Mouse (Mus musculus) neural tube, embryonic 12.5 days (tissue): ENCODE data around the gene Cdt1. TPM values are rescaled to one million over a fixed set of nuclear protein-coding genes. Genes with fewer than 3 reads are reported as not detected.
"Not testable (repeated sequence)": the region's sequence is repeated elsewhere in the genome, so short reads cannot be mapped to it uniquely, and the experiment has no call there.

Experiments
- ATAC-seq: fragments of 200-750 bp; cut with Nextera tagmentation; 2 replicates; pipeline ENCODE4 v1.8.0; 2017; ENCODE audit warnings: low read depth, mild to moderate bottlenecking, moderate TSS enrichment, moderate library complexity; ENCODE audit not compliant: low FRiP score
- H3K27ac ChIP-seq: fragments of 300-500 bp; sonication (generic); 2 replicates; pipeline ENCODE4 v1.5.1; 2016
- H3K27me3 ChIP-seq: fragments of 300-500 bp; sonication (generic); replicated peaks from 2 replicates; pipeline ENCODE4 v1.6.1; 2016; ENCODE audit warnings: mild to moderate bottlenecking
- H3K36me3 ChIP-seq: fragments of 300-500 bp; sonication (generic); 2 replicates; pipeline ENCODE4 v1.6.1; 2016; ENCODE audit warnings: mild to moderate bottlenecking
- H3K4me1 ChIP-seq: fragments of 300-500 bp; sonication (generic); 2 replicates; pipeline ENCODE4 v1.6.1; 2016
- H3K4me2 ChIP-seq: fragments of 300-500 bp; sonication (generic); replicated peaks from 2 replicates; pipeline ENCODE4 v1.6.1; 2016; ENCODE audit warnings: mild to moderate bottlenecking
- H3K4me3 ChIP-seq: fragments of 300-500 bp; sonication (generic); 2 replicates; pipeline ENCODE4 v1.5.1; 2016
- H3K9ac ChIP-seq: fragments of 300-500 bp; sonication (generic); 2 replicates; pipeline ENCODE4 v1.6.1; 2016; ENCODE audit warnings: mild to moderate bottlenecking
- H3K9me3 ChIP-seq: fragments of 300-500 bp; sonication (generic); 2 replicates; pipeline ENCODE4 v1.6.1; 2016; ENCODE audit warnings: mild to moderate bottlenecking
- WGBS: fragments of 180-500 bp; shearing (Covaris S2); methylation state at CpG from one replicate; pipeline ENCODE4 v1.1.7; 2016; 5-methylcytosine and 5-hydroxymethylcytosine counted together
- polyA plus RNA-seq: library from polyadenylated mRNA; unstranded; fragments of >200 nt; fragmentation: Nextera tagmentation; extraction: Ambion mirVana; gene quantifications from 2 replicates; pipeline ENCODE4 v1.2.1, GENCODE M21; 2016

Gene Cdt1
- polyA plus RNA-seq, 1 experiment from 2014 or later = 22.8 TPM

GRCm38 (mm10) chr8:122569329-122569728, 1.5 kb downstream of the Cdt1 start:
- peaks cover 38% of the 10 kb centered on the region for H3K36me3 ChIP-seq
- H3K27ac ChIP-seq = no peak overlapping the region
- H3K9ac ChIP-seq = peak overlapping the region; percentile 80
- no peaks in the 10 kb centered on the region for H3K27me3 ChIP-seq
- H3K9me3 ChIP-seq = no peaks in the 10 kb centered on the region
- peaks cover 30% of the 10 kb centered on the region for H3K4me1 ChIP-seq
- 70% methylated on average over 9 of the region's 9 CpGs for WGBS
- ATAC-seq = no peak
- peak overlapping the region; percentile 83 for H3K4me2 ChIP-seq
- H3K4me3 ChIP-seq = peak overlapping the region; percentile 73

DNA sequence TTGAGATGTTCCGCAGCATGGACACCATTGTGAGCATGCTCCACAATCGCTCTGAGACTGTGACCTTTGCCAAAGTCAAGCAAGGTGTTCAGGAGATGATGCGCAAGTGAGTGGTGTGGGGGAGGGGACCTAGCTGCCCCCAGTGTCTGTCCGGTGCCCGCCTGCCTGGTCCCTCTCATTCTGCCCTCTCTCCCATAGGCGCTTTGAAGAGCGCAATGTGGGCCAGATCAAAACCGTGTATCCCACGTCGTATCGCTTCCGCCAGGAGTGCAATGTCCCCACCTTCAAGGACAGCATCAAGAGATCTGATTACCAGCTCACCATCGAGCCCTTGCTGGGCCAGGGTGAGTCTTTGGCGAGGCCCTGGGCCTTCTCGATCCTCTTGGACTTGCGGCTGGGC, 2.2 kb downstream of the Cdt1 start:
- H3K9ac ChIP-seq = no peak overlapping the region
- H3K4me2 ChIP-seq = no peak overlapping the region
- H3K9me3 ChIP-seq = no peaks in the 10 kb centered on the region
- no peaks in the 10 kb centered on the region for H3K27me3 ChIP-seq
- no peak for ATAC-seq
- WGBS = 95% methylated on average over 16 of the region's 16 CpGs
- H3K36me3 ChIP-seq = peaks cover 40% of the 10 kb centered on the region
- H3K4me1 ChIP-seq = peaks cover 36% of the 10 kb centered on the region
- H3K27ac ChIP-seq = no peak overlapping the region
- H3K4me3 ChIP-seq = no peak overlapping the region

DNA sequence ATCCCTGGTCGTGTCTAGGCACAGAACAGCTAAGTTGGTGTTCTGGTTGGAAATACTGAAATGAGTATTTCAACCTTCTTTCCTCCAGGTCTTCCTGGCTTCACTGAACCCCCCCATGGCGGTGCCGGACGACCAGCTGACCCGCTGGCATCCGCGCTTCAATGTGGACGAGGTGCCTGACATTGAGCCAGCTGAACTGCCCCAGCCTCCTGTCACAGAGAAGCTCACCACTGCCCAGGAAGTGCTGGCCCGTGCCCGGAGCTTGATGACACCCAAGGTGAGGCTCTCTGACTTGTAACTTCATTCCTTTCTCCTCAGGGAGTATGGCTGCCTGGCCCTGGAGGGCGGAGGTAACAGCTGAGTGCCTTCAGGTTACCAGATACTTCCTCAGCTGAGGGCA, 3.3 kb downstream of the Cdt1 start:
- Histone ChIP-seq H3K27ac (no peak overlapping the region), H3K9ac (no peak overlapping the region), H3K4me1 (peaks cover 48% of the 10 kb centered on the region), H3K4me2 (no peak overlapping the region), H3K4me3 (no peak overlapping the region), H3K36me3 (peaks cover 40% of the 10 kb centered on the region), H3K9me3 (no peaks in the 10 kb centered on the region), H3K27me3 (no peaks in the 10 kb centered on the region)
- WGBS = 97% methylated on average over 11 of the region's 11 CpGs
- ATAC-seq = no peak

DNA sequence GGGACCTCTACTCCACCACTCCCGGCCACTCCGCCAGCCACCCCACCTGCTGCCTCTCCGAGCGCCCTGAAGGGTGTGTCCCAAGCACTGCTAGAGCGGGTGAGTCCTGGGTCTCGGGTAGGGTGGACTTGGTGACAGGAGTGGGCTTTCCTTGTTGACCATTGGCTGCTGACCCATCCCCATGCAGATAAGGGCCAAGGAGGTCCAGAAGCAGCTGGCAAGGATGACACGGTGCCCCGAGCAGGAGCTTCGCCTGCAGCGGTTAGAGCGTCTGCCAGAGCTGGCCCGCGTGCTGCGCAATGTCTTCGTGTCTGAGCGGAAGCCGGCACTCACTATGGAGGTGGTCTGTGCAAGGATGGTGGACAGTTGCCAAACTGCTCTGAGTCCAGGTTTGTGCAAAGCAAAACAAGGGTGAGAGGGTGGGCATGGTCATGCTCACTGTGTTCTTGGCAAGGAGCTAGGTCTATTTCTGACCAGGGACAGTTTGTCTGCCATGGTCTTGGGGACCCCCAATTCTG, 4.0 kb downstream of the Cdt1 start:
- 95% methylated on average over 17 of the region's 17 CpGs for WGBS
- H3K4me1 ChIP-seq = peaks cover 44% of the 10 kb centered on the region
- H3K36me3 ChIP-seq = peaks cover 40% of the 10 kb centered on the region

GRCm38 (mm10) chr8:122572751-122573150, 4.9 kb downstream of the Cdt1 start:
- Histone ChIP-seq H3K9ac (no peak overlapping the region), H3K4me2 (no peak overlapping the region), H3K4me1 (peaks cover 46% of the 10 kb centered on the region), H3K27me3 (no peaks in the 10 kb centered on the region), H3K36me3 (peaks cover 40% of the 10 kb centered on the region), H3K9me3 (no peaks in the 10 kb centered on the region), H3K27ac (no peak overlapping the region), H3K4me3 (no peak overlapping the region)
- WGBS = 93% methylated on average over 3 of the region's 3 CpGs
- ATAC-seq = no peak

More for the DNA sequence above, 4.0 kb downstream of the Cdt1 start:
- Histone ChIP-seq H3K9ac (no peak overlapping the region), H3K27ac (no peak overlapping the region), H3K27me3 (no peaks in the 10 kb centered on the region), H3K4me2 (no peak overlapping the region), H3K4me3 (no peak overlapping the region), H3K9me3 (no peaks in the 10 kb centered on the region)
- ATAC-seq = no peak

- not testable (repeated sequence) for H3K4me2 ChIP-seq, H3K27ac ChIP-seq, H3K4me3 ChIP-seq, H3K27me3 ChIP-seq, H3K9ac ChIP-seq, H3K9me3 ChIP-seq, ATAC-seq
- WGBS = 26% methylated on average over 4 of the region's 4 CpGs
- H3K36me3 ChIP-seq = peaks cover 40% of the 10 kb centered on the region
- H3K4me1 ChIP-seq = peaks cover 44% of the 10 kb centered on the region
Observed at GRCm38 (mm10) chr8:122573176-122573575, 5.4 kb downstream of the Cdt1 start.

GRCm38 (mm10) chr8:122573577-122573976, 5.8 kb downstream of the Cdt1 start:
- WGBS = 56% methylated on average over 9 of the region's 9 CpGs
- H3K4me2 ChIP-seq = no peak overlapping the region
- no peaks in the 10 kb centered on the region for H3K9me3 ChIP-seq
- no peak overlapping the region for H3K9ac ChIP-seq
- no peak overlapping the region for H3K4me3 ChIP-seq
- H3K27ac ChIP-seq = no peak overlapping the region
- H3K4me1 ChIP-seq = peaks cover 40% of the 10 kb centered on the region
- H3K27me3 ChIP-seq = no peaks in the 10 kb centered on the region
- peaks cover 40% of the 10 kb centered on the region for H3K36me3 ChIP-seq
- ATAC-seq = no peak

DNA sequence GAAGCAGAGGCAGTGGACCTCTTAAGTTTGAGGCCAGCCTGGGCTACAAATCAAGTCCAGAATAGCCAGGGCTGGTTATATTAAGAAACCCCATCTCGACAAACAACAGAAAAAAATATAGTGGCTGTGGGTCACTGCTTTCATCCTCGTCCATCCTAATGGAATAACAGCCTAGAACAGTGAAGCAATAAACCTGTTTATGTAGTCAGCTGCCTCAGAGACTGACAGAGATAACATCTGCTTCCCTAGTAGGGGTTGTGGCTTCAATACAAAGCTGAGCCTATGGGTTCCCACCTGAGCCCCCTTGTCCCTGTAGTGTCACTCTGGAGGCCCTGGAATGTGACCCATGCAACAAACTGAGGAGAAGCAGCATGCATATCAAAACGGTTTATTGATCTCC, 6.4 kb downstream of the Cdt1 start:
- no peaks in the 10 kb centered on the region for H3K27me3 ChIP-seq
- peaks cover 40% of the 10 kb centered on the region for H3K36me3 ChIP-seq
- H3K4me2 ChIP-seq = no peak overlapping the region
- no peak overlapping the region for H3K9ac ChIP-seq
- no peak overlapping the region for H3K4me3 ChIP-seq
- no peak for ATAC-seq
- WGBS = 43% methylated on average over 3 of the region's 3 CpGs
- H3K4me1 ChIP-seq = peaks cover 36% of the 10 kb centered on the region
- no peaks in the 10 kb centered on the region for H3K9me3 ChIP-seq
- H3K27ac ChIP-seq = no peak overlapping the region

DNA sequence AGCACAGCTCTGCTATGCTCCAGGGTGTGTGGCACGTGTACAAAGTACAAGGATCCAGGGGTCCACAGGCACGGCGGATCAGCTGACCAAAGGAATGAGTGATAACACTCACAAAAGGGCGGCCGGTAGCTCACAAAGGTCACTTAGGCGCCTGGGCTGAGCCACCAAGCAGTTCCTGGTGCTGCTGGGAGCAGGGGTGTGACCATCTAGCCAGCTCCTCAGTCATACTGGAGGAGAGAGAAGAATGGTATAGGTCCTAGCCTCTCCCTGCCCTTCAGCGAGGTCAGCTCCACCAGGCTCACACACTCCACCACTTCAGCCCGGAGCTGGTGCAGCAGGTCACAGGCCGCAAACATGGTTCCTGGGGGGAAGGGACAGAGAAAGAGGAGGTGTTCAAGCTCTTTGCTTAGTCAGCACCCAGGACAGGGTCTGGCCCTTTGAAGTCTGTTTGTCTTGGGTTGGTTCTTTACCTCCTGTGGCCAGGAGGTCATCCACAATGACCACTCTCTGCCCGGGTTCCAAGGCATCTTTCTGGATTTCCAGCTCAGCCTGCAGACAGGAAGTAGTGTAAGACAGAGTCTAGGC, 6.9 kb downstream of the Cdt1 start:
- ATAC-seq = no peak
- Histone ChIP-seq H3K4me1 (peaks cover 32% of the 10 kb centered on the region), H3K9ac (0 out of 2 replicates have a peak overlapping the region, but pooled peaks have one; percentile 5), H3K9me3 (no peaks in the 10 kb centered on the region), H3K36me3 (peaks cover 36% of the 10 kb centered on the region), H3K4me3 (no peak overlapping the region), H3K4me2 (peak overlapping the region; percentile 78), H3K27ac (no peak overlapping the region), H3K27me3 (no peaks in the 10 kb centered on the region)
- WGBS = 39% methylated on average over 10 of the region's 10 CpGs

DNA sequence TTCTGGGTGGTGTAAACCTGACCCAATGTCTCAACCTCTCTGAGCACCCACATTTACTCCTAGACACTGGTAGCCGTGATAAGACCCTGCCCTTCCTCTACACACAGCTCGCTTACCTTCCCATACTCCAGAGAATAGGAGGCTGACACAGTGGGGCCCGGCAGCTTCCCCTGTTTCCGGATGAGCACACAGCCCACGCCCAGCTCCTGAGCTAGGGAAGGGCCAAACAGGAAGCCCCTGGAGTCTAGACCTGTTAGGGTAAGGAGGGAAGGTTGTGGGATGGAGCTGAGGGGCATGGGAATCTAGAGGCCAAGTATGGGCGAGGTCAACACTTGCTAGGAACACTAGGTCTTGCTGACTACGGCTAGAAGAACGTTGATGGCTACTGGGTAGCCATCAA, 7.5 kb downstream of the Cdt1 start:
- H3K4me2 ChIP-seq = peak overlapping the region; percentile 78
- H3K27ac ChIP-seq = no peak overlapping the region
- peaks cover 32% of the 10 kb centered on the region for H3K4me1 ChIP-seq
- no peak for ATAC-seq
- H3K9ac ChIP-seq = peak overlapping the region; percentile 74; the same call in 1 of the 2 replicates
- H3K9me3 ChIP-seq = no peaks in the 10 kb centered on the region
- no peak overlapping the region for H3K4me3 ChIP-seq
- H3K27me3 ChIP-seq = no peaks in the 10 kb centered on the region
- WGBS = 82% methylated on average over 8 of the region's 8 CpGs
- H3K36me3 ChIP-seq = peaks cover 30% of the 10 kb centered on the region

DNA sequence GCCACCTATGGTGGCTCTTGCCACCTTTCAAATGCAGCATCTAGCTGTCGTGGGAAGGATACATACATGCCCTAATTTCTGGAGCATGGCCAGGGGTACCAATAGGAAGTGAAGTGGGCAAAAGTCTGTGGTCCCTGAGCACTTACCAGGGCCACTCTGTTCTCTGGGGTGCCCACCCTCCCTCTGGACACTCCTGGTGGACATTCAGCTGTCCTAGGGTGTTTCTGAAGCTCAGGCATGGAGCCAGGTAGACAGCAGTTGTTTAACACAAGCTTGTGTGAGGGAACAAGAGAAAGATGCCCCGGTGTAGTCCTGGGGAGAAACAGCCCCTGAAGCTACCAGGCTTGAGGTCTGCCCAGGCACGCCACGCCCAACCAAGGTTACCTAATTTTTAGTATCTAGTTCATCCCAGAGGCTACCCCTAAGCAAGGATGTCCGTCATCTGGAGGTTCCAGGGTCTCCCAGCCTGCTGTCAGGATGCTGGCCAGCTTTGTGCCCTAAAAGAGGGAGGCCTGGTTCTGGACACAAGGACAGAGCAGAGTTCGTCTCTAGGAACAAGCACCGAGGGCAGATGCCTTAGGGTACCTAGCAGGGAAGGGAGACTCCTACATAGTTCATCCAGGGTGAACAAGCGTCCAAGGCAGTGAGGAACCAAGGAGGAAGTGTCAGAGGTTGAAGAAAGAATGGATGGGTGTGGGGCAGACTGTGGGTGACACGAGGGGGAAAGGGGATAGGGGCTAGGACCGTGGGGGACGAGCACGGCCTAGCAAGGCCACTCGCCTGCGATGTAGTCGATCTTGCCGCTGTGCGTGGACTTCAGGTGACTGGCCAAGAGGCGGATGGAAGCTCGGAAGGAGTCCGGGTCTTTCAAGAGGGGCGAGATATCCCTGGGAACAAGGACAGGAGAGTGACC, 8.2 kb downstream of the Cdt1 start:
- H3K4me1 ChIP-seq = peaks cover 32% of the 10 kb centered on the region
- no peak overlapping the region for H3K27ac ChIP-seq
- peak; percentile 45 for ATAC-seq
- no peaks in the 10 kb centered on the region for H3K9me3 ChIP-seq
- WGBS = 17% methylated on average over 21 of the region's 21 CpGs
- peak overlapping the region; percentile 74 for H3K9ac ChIP-seq
- H3K27me3 ChIP-seq = no peaks in the 10 kb centered on the region
- peaks cover 23% of the 10 kb centered on the region for H3K36me3 ChIP-seq
- H3K4me2 ChIP-seq = peak overlapping the region; percentile 78
- peak overlapping the region; percentile 51 for H3K4me3 ChIP-seq

DNA sequence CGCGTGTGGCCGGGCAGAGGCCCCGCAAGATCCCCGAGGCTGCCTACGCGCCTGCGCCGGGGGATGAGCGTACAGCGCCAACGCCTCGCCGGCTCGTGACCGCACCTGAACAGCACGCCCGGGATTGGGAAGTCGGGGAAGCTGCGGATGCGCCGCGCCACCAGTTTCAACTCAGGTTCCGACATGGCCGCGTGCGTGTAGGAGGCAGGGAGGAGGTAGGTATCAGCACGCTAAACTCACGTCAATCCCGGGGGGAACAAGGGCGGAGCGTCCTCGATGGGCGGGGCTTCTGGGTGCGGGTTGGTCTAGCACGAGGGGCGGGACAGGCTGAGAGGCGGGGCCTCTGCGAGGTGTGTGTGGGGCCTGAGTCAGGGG, 8.8 kb downstream of the Cdt1 start, which contains the start of gene Aprt:
TSS of gene Aprt (minus strand) at position 262 of the 375 bp plus-strand sequence.
- Histone ChIP-seq H3K9ac (peak within 1 kb of the TSS; percentile 74), H3K27ac (no peak within 1 kb of the TSS), H3K9me3 (no peaks in the 10 kb centered on the region), H3K4me3 (peak within 1 kb of the TSS; percentile 51), H3K36me3 (peaks cover 17% of the 10 kb centered on the region), H3K4me2 (peak within 1 kb of the TSS; percentile 78), H3K27me3 (no peaks in the 10 kb centered on the region), H3K4me1 (peaks cover 32% of the 10 kb centered on the region)
- WGBS = under 1% methylated on average over 39 of the region's 39 CpGs
- ATAC-seq = peak; percentile 87
